Comparison of ENCODE assay signal across 11 mouse cellular contexts in the genomic region with DNA sequence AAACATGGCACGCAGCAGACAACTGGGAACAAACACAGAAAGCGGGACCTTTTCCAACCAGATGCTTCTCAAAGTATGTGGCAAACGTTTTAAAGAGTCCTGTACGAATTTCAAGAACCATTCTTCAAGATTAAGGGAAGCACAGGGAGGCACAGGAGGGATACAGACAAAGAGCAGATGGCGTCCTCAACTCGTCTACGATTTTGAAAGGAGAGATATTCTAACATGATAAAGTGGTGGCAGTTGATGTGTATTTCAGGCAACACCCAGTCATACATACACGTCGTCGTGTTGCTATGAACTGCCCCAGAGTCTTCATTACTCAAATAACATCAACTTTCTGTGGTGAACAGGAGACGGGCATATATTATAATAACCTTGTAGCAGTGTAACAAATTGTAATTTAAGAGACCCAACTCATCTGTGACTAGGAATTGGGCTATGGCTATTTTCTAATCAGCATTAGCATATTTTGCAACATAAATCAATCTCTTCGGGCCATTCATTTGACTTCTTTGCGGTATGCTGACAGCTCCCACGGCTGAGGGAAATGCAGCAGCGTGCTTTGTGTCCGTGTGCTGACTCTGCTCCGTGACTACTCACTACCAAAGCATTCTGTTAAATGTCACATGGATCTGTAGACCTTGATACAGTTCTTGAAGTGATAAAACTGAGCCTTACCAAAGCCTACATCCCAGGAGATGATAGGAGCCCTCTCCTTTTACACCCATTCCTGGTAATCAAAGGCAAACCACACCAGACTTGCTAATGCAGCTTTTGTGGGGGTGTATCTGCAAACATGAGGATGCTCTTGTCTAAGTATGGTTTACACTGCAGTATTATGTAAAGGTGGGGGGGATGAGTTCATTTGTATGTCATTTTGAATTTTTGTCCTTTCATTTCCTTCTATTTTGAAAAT.
A peak's percentile ranks its signal among the peaks of the same experiment; 100 is the strongest.
DNase-seq lines count a peak whose midpoint lies in the region.
"Had no signal": no experiment of that assay in that cellular context is flagged by ENCODE, and none has a peak within 500 bp of the region (broad histone marks: within the 10 kb centered on the region; RNA-seq: fewer than 3 reads in every experiment).

No protein-coding gene starts in this region.

- peak; percentile 5 for DNase-seq in embryo, embryonic 10.5 days (ENCODE audit: low spot score)
- DNase-seq in embryo, embryonic 9.5 days (ENCODE audit: extremely low spot score), result no peak
- DNase-seq in layer of hippocampus, adult 11-12 months (ENCODE audit: low spot score), result peak; percentile 10
- DNase-seq in layer of hippocampus, postnatal 25 days (ENCODE audit: extremely low spot score in 1 of 2, low spot score in 1 of 2), result no peak
- peak; percentile 50 for DNase-seq in brain, embryonic 18.5 days (ENCODE audit: low read depth, low spot score)
- DNase-seq in layer of hippocampus, adult 9-11 months, result peak; percentile 22
- DNase-seq in cerebellum, adult 8-10 months, result no peak
- DNase-seq in kidney, adult 8-10 months, result no peak
- DNase-seq: B cell, adult 2 months; kidney, postnatal 14 days; thymus, postnatal 14 days had no signal

Comparison
In these comparisons a context has a peak if more than half of its experiments do, and no peak if none do; other contexts are left out.
1. DNase-seq: peak in embryo, embryonic 10.5 days (single experiment), layer of hippocampus, adult 11-12 months (single experiment), brain, embryonic 18.5 days (single experiment) and layer of hippocampus, adult 9-11 months (single experiment); none in embryo, embryonic 9.5 days (single experiment), layer of hippocampus, postnatal 25 days (0 of 2), cerebellum, adult 8-10 months (single experiment) and kidney, adult 8-10 months (0 of 2).